Mouse (Mus musculus): Measurements from ENCODE around the gene Napa. TPM values are rescaled to one million over a fixed set of nuclear protein-coding genes. Genes with fewer than 3 reads are reported as not detected.

Gene Napa
- total RNA-seq, 2 experiments from 2014 or later: 160 to 178 TPM

- DNase-seq (ENCODE audit: low spot score in 2 of 2): no peak
Observed at GRCm38 (mm10) chr7:16087587-16087986, 10.7 kb upstream of the Napa start.

- DNase-seq (ENCODE audit: low spot score in 2 of 2): no peak
Observed at GRCm38 (mm10) chr7:16094592-16094991, 3.7 kb upstream of the Napa start.

DNA sequence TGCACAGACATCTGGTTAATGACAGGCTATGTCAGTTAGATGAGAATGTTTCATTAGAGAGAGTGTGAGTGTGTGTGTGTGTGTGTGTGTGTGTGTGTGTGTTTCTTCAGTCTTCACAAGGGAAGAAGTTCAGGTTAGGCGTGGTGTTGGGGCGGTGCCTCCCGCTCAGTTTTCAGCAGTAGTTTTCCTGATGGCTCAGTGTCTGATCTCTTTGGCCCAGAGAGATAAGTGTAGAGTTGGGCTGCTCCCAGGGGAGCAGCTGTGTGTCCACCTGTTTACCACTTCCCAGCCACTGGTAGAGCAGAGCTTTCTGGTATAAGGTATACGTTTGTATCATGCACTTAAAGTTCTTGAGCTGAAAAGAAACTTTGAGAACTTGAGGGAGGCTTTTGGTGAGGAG is 1.6 kb downstream of the Napa start:
- no peak for DNase-seq (ENCODE audit: low spot score in 2 of 2)

GRCm38 (mm10) chr7:16101081-16101480 is 2.8 kb downstream of the Napa start:
- DNase-seq (ENCODE audit: low spot score in 2 of 2): no peak

- DNase-seq (ENCODE audit: low spot score in 2 of 2): no peak
Observed at GRCm38 (mm10) chr7:16101726-16102475, 3.6 kb downstream of the Napa start.

DNA sequence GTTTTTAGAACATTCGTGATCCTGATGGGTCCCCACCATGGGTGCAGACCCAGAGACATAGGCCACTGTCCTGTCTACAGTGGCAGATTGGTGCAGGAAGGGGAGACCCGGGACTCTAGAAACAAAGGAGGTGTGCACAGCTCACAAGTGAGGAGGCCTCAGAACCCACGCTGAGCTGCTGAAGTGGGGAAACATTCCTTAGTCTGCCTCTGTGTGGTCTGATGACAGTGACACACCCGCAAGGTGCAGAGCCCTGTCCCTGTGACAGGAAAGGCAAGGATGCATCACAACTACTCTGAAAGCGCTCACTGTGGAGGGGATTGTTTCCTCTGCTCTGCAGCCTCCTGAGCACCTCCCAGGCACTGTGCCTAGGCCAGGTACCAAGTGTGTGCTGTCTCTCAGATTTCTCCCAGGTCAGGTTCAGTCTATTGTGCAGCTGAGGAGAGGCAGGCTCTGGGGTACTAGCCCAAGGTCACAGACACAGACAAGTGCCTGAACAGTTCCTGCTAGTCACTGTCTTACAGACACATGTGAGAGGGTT is 4.5 kb downstream of the Napa start:
- DNase-seq (ENCODE audit: low spot score in 2 of 2): no peak

- DNase-seq (ENCODE audit: low spot score in 2 of 2): no peak
Observed at GRCm38 (mm10) chr7:16103760-16104159, 5.5 kb downstream of the Napa start.

- no peak for DNase-seq (ENCODE audit: low spot score in 2 of 2)
Observed at GRCm38 (mm10) chr7:16104611-16105388, 6.5 kb downstream of the Napa start.

DNA sequence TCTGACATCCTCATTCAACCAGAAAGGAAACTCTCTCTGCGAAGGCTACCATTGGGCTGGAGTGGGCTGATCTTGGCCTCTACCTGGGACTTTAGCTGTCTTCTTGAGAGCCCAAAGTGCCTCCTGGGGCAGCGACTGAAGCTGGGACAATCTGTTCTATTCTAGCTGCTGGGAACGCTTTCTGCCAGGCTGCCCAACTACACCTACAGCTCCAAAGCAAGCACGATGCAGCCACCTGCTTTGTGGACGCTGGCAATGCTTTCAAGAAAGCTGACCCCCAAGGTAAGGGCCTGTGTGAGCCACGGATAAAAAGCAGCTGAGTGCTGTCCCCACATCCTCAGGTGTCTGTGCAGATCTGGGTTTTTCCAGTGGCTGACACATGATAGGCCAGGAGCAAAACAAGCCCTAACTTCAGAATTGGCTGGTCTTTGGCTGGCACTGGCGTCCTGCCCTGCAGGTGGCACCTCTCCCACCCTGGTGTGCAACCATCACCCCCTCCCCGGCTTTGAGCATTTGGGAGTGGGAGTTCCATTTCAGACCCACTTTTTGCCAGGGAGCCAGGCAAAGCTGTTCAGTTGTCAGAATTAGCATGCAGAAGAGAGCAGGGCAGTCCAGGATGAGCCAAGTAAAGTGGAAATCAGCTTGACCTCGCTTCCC is 10.8 kb downstream of the Napa start:
- no peak for DNase-seq (ENCODE audit: low spot score in 2 of 2)

- no peak for DNase-seq (ENCODE audit: low spot score in 2 of 2)
Observed at GRCm38 (mm10) chr7:16110158-16110557, 11.9 kb downstream of the Napa start.

GRCm38 (mm10) chr7:16111284-16112090 is 13.2 kb downstream of the Napa start:
- no peak for DNase-seq (ENCODE audit: low spot score in 2 of 2)

DNA sequence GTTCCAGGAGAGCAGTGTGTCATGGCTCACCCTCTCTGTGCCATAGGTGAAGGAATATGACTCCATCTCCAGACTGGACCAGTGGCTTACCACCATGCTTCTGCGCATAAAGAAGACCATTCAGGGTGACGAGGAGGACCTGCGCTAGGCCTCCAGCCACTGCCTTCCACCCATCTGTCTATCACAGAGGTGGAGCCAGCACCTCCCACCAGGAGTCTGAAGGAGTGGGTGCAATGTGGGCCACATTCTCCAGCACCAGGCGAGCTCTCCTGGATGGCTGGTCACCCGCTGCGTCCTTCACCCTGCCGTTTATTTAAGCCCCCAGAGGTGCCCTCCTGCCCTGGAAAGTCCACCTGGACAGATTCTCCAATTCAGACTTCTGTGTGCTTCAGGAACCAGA is 18.2 kb downstream of the Napa start:
- DNase-seq (ENCODE audit: low spot score in 2 of 2): no peak

GRCm38 (mm10) chr7:16117100-16117499 is 18.8 kb downstream of the Napa start:
- no peak for DNase-seq (ENCODE audit: low spot score in 2 of 2)

- peak; percentile 90 for DNase-seq (ENCODE audit: low spot score in 2 of 2)
Observed at GRCm38 (mm10) chr7:16119569-16120261, 21.5 kb downstream of the Napa start, which contains the start of gene Kptn. Gene Kptn, plus strand, starts transcription at chr7:16119895.

- DNase-seq (ENCODE audit: low spot score in 2 of 2): no peak
Observed at GRCm38 (mm10) chr7:16120262-16120600, 22.0 kb downstream of the Napa start.

DNA sequence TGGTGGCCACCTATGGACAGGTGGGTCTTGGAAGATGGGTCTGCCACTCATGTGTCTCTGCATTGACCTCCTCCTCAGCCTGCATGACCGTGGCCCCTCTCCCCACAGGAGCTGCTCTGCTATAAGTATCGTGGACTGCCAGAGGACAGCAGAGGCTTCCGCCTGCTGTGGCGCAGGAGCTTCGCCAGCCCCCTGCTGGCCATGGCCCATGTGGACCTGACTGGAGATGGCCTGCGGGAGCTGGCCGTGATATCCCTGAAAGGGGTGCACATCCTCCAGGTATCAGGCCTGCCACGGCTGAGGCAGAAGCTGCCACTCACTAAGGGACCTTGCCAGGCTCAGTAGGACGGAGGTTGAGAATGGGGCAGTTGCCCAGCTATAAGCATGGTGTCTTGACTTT is 27.6 kb downstream of the Napa start:
- no peak for DNase-seq (ENCODE audit: low spot score in 2 of 2)

- no peak for DNase-seq (ENCODE audit: low spot score in 2 of 2)
Observed at GRCm38 (mm10) chr7:16128344-16128743, 30.1 kb downstream of the Napa start.

DNA sequence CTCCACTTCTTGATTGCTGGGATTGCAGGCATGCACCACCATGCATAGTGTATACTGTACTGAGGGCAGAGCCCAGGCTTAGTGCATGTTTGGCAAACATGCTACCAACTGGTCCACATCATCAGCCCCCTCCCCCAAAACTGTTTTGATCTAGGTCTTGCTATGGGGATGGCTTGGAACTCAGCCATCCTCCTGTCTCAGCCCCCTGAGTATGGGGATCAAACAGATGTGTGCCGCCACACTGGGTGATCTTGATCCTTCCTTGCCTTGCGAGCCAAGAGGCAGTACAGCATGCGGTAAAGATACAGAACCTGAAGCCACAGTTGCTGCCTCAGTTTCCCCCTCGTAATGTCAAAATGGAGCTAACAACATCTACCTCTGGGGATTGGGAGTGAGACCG is 30.6 kb downstream of the Napa start:
- no peak for DNase-seq (ENCODE audit: low spot score in 2 of 2)

DNA sequence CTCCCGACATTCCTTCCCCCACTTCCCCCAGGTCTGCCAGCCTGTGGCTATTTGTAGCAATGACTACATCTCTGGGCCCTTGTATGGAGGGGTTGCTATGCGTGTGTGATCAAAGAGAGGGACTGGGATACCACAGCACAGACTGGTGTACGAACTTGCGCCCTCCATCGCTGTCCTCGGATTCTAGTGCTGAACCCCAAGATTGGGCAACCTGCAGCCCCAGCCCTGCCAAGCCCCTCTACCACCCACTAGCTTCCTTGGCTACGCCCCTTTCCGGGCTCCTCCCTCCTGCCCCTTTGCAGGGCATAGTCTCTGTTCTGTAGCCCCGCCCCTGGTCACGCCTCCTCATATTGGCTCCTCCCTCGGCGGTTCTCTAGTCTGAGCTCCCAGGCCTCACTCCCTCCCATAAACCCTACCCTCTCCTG is 31.2 kb downstream of the Napa start, which contains the start of gene Slc8a2:
Gene Slc8a2 (plus strand): TSS at position 406 of the 425 bp plus-strand sequence.
- DNase-seq (ENCODE audit: low spot score in 2 of 2): peak; percentile 40 to 47

Measured in adrenal gland, adult 18-20 months (tissue).